Mouse (Mus musculus) midbrain, postnatal 0 days (tissue): ENCODE measurements around the gene 1700069L16Rik. TPM values are rescaled to one million over a fixed set of nuclear protein-coding genes. Genes with fewer than 3 reads are reported as not detected.

Source experiments
- ATAC-seq: fragments of 200-750 bp; cut with Nextera tagmentation; 2 replicates; pipeline ENCODE4 v1.8.0; 2017; ENCODE audit warnings: moderate number of reproducible peaks, mild to moderate bottlenecking, moderate TSS enrichment, moderate library complexity; ENCODE audit not compliant: low FRiP score
- DNase-seq: peaks from one replicate; pipeline ENCODE4 v3.0.0-alpha.2; 2015; ENCODE audit warnings: low spot score
- H3K27ac ChIP-seq: fragments of 300-500 bp; sonication (generic); 2 replicates; pipeline ENCODE4 v1.5.1; 2014; ENCODE audit warnings: low read depth, mild to moderate bottlenecking, low read length, mixed read lengths
- H3K27me3 ChIP-seq: fragments of 300-500 bp; sonication (generic); 2 replicates; pipeline ENCODE4 v1.6.1; 2014; ENCODE audit warnings: low read length, control low read depth, mixed read lengths; ENCODE audit not compliant: insufficient read depth
- H3K36me3 ChIP-seq: fragments of 300-500 bp; sonication (generic); 2 replicates; pipeline ENCODE4 v1.6.1; 2014; ENCODE audit warnings: low read length, control low read depth, mixed read lengths; ENCODE audit not compliant: insufficient read depth
- H3K4me1 ChIP-seq: fragments of 300-500 bp; sonication (generic); 2 replicates; pipeline ENCODE4 v1.6.1; 2014; ENCODE audit warnings: mild to moderate bottlenecking, control low read depth, antibody characterized with exemption, low read length, mixed read lengths; ENCODE audit not compliant: insufficient read depth
- H3K4me2 ChIP-seq: fragments of 300-500 bp; sonication (generic); 2 replicates; pipeline ENCODE4 v1.6.1; 2014; ENCODE audit warnings: low read depth, mild to moderate bottlenecking, low read length, mixed read lengths; ENCODE audit not compliant: poor library complexity, severe bottlenecking
- H3K4me3 ChIP-seq: fragments of 300-500 bp; sonication (generic); 2 replicates; pipeline ENCODE4 v1.5.1; 2014; ENCODE audit warnings: low read depth, mild to moderate bottlenecking, low read length, moderate library complexity
- H3K9ac ChIP-seq: fragments of 300-500 bp; sonication (generic); replicated peaks from 2 replicates; pipeline ENCODE4 v1.6.1; 2014; ENCODE audit warnings: mild to moderate bottlenecking, low read length, moderate library complexity, mixed read lengths; ENCODE audit not compliant: poor library complexity, severe bottlenecking
- H3K9me3 ChIP-seq: fragments of 300-500 bp; sonication (generic); 2 replicates; pipeline ENCODE4 v1.6.1; 2016; ENCODE audit warnings: low read length, control low read depth
- CTCF ChIP-seq: IDR thresholded peaks from 2 replicates; pipeline ENCODE4 v1.5.1; 2016; ENCODE audit warnings: antibody characterized with exemption, mild to moderate bottlenecking
- WGBS: fragments of 180-500 bp; shearing (Covaris S2); extraction: QIAGEN DNeasy Blood & Tissue Kit; methylation state at CpG from one replicate; pipeline ENCODE4 v1.1.7; 2014; 5-methylcytosine and 5-hydroxymethylcytosine counted together
- polyA plus RNA-seq: library from polyadenylated mRNA; unstranded; fragments of >200 nt; fragmentation: Nextera tagmentation; extraction: Ambion mirVana; gene quantifications from 2 replicates; pipeline ENCODE4 v1.2.1, GENCODE M21; 2015
- total RNA-seq: library from RNA; depleted of rRNA; stranded (reverse); fragments of >200 nt; gene quantifications from 2 replicates; pipeline ENCODE4 v1.2.3, GENCODE M21; 2014; rRNA removed

1700069L16Rik gene
- total and polyA plus RNA-seq, 2 experiments from 2014 or later, result not detected

DNA sequence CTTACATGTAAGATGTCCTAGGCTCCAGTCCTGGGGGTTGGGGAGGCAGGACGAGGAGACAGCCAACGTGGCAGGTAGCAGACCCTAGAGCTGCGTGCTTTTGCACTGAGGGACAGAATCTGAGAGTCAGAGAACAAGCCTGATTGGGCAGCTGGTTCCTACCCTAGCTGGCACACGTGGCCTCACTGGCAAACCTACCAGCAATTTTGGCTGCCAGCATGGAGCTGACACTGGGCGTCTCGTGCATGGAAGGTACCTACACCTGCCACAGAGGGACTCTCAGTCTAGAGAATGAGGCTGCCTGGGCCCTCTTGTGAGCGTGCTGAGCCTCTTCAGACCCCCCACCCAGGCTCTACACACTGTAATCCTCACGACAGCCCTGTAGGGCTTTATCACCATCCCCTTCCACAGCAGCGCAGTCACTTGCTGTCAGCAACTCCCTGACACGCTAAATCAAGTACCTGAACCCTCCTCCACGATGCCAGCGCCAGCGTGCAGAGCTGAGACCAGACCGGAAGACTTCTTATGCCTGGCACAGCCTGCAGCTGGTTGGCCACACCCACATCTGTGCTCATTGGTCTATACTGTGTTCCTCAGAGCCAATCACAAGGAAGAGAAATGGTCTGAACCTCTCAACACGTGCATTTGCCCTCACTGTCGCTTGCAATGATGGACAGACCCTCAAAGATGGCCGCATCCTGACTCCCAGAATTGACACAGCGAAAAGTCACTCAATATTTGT is 81.3 kb downstream of the 1700069L16Rik start:
- ATAC-seq (peak; percentile 93), DNase-seq (peak; percentile 91)
- peak; percentile 16; the same call in 1 of the 2 replicates for TF ChIP-seq CTCF
- Histone ChIP-seq H3K4me3 (peak overlapping the region; percentile 21; the same call in 1 of the 2 replicates), H3K4me2 (peak overlapping the region; percentile 39), H3K4me1 (0 out of 2 replicates have a peak, but pooled peaks cover 4% of the 10 kb centered on the region), H3K27me3 (no peaks in the 10 kb centered on the region), H3K9me3 (no peaks in the 10 kb centered on the region), H3K9ac (no peak overlapping the region), H3K36me3 (no peaks in the 10 kb centered on the region), H3K27ac (peak overlapping the region; percentile 48)
- WGBS, result 40% methylated on average over 18 of the region's 18 CpGs

Other genes starting within 250 kb of the 1700069L16Rik start
- 26.4 and 28.8 TPM in 2 replicates for gene Wscd2, start 234.4 kb downstream of the 1700069L16Rik start, total RNA-seq
- 11.7 and 13.2 TPM in 2 replicates for gene Wscd2, start 234.4 kb downstream of the 1700069L16Rik start, polyA plus RNA-seq
- 2.7 and 3.6 TPM in 2 replicates for gene Cmklr1, start 74.3 kb downstream of the 1700069L16Rik start, total RNA-seq
- 0.63 and 1.1 TPM in 2 replicates for gene Cmklr1, start 74.3 kb downstream of the 1700069L16Rik start, polyA plus RNA-seq
- gene Ficd, start 11.0 kb upstream of the 1700069L16Rik start, total RNA-seq, result 11.5 and 15.4 TPM in 2 replicates
- 8.7 and 9.0 TPM in 2 replicates for gene Ficd, start 11.0 kb upstream of the 1700069L16Rik start, polyA plus RNA-seq
- 44.7 and 51.1 TPM in 2 replicates for gene Sart3, start 47.7 kb upstream of the 1700069L16Rik start, total RNA-seq
- 24.8 and 26.5 TPM in 2 replicates for gene Sart3, start 47.7 kb upstream of the 1700069L16Rik start, polyA plus RNA-seq
- 65.3 and 65.8 TPM in 2 replicates for gene Iscu, start 48.0 kb upstream of the 1700069L16Rik start, total RNA-seq
- 96.9 and 102 TPM in 2 replicates for gene Iscu, start 48.0 kb upstream of the 1700069L16Rik start, polyA plus RNA-seq
- gene Tmem119, start 75.7 kb upstream of the 1700069L16Rik start, total RNA-seq, result 9.5 and 10.1 TPM in 2 replicates
- gene Tmem119, start 75.7 kb upstream of the 1700069L16Rik start, polyA plus RNA-seq, result 5.9 and 6.3 TPM in 2 replicates
- gene Selplg, start 107.9 kb upstream of the 1700069L16Rik start, total RNA-seq, result 0.52 and 3.1 TPM in 2 replicates
- gene Selplg, start 107.9 kb upstream of the 1700069L16Rik start, polyA plus RNA-seq, result 1.9 and 2.3 TPM in 2 replicates
- 157 and 311 TPM in 2 replicates for gene Coro1c, start 184.0 kb upstream of the 1700069L16Rik start, total RNA-seq
- gene Coro1c, start 184.0 kb upstream of the 1700069L16Rik start, polyA plus RNA-seq, result 165 and 171 TPM in 2 replicates